Mouse (Mus musculus) thymus, adult 2 months (tissue): ENCODE measurements at regions not wholly inside any gene's neighbourhood (a gene's known extent, or its start where the extent isn't known, plus 50 kb on each side); places are given as distances from the start of the nearest gene placed in this dataset.

ENCODE experiments used
- DNase-seq: peaks from one replicate; pipeline ENCODE4 v3.0.0; 2021
- H3K27ac ChIP-seq: fragments of 200-500 bp; 2 replicates; pipeline ENCODE4 v1.5.1; 2012; ENCODE audit warnings: low read length, control low read depth; ENCODE audit not compliant: control insufficient read depth, insufficient read depth
- H3K27me3 ChIP-seq: fragments of 200-500 bp; 2 replicates; pipeline ENCODE4 v1.6.1; 2012; ENCODE audit warnings: mild to moderate bottlenecking, low read length, moderate library complexity, mixed read lengths; ENCODE audit not compliant: control insufficient read depth, insufficient read depth
- H3K36me3 ChIP-seq: fragments of 200-500 bp; 2 replicates; pipeline ENCODE4 v1.6.1; 2012; ENCODE audit warnings: mild to moderate bottlenecking, low read length, moderate library complexity; ENCODE audit not compliant: control insufficient read depth, insufficient read depth
- H3K4me1 ChIP-seq: fragments of 200-500 bp; replicated peaks from 2 replicates; pipeline ENCODE4 v1.6.1; 2012; ENCODE audit warnings: low read length; ENCODE audit not compliant: control insufficient read depth, insufficient read depth
- H3K4me3 ChIP-seq: fragments of 200-500 bp; 2 replicates; pipeline ENCODE4 v1.5.1; 2012; ENCODE audit warnings: mild to moderate bottlenecking, low read length, control low read depth, moderate library complexity; ENCODE audit not compliant: control insufficient read depth, insufficient read depth
- CTCF ChIP-seq: fragments of 200-500 bp; IDR thresholded peaks from 2 replicates; pipeline ENCODE4 v1.5.1; 2012; ENCODE audit warnings: mild to moderate bottlenecking, control low read depth, low read length, moderate library complexity, borderline replicate concordance; ENCODE audit not compliant: control insufficient read depth, poor library complexity, insufficient read depth; ENCODE audit errors: extremely low read depth
- POLR2A ChIP-seq: fragments of 200-500 bp; IDR thresholded peaks from 2 replicates; pipeline ENCODE4 v1.6.1; 2012; ENCODE audit warnings: mild to moderate bottlenecking, low read length, control low read depth, moderate library complexity; ENCODE audit not compliant: control insufficient read depth, poor library complexity, insufficient read depth; ENCODE audit errors: extremely low read depth
- WGBS: fragments of 180-500 bp; shearing (Covaris S2); methylation state at CpG from one replicate; pipeline ENCODE4 v1.1.7; 2018; 5-methylcytosine and 5-hydroxymethylcytosine counted together

DNA sequence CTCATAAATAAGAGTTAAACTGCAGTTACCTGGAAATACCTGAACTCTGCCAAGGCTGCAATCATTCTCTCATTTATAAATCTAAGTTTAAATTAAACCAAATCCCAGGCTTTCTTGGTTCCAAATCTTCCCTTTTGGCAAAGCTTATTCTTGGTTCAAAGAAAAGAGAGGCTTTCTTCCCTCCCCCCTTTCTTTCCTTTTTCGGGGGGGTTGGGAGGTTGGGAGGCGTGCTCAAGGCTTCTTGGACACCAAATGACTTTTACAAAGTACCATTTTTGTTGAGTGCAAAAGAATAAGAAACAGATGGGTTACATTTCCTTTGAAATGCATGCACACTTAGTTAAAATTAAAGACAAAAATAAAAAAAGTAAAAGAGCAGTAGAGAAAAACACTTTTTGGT is 105.4 kb upstream of the Mroh9 start:
- no peak for DNase-seq
- no peaks in the 10 kb centered on the region for H3K4me1 ChIP-seq
- 67% methylated on average over 2 of the region's 2 CpGs for WGBS
- TF ChIP-seq POLR2A (no peak), CTCF (no peak)
- H3K36me3 ChIP-seq, result no peaks in the 10 kb centered on the region
- H3K4me3 ChIP-seq, result no peak overlapping the region
- no peaks in the 10 kb centered on the region for H3K27me3 ChIP-seq
- H3K27ac ChIP-seq, result no peak overlapping the region

GRCm38 (mm10) chr1:163181851-163182250 is 96.4 kb upstream of the Mroh9 start:
- Histone ChIP-seq H3K36me3 (no peaks in the 10 kb centered on the region), H3K27ac (no peak overlapping the region), H3K27me3 (no peaks in the 10 kb centered on the region), H3K4me1 (no peaks in the 10 kb centered on the region), H3K4me3 (no peak overlapping the region)
- TF ChIP-seq CTCF, result no peak
- TF ChIP-seq POLR2A, result no peak
- no peak for DNase-seq
- WGBS, result 42% methylated on average over 2 of the region's 2 CpGs

DNA sequence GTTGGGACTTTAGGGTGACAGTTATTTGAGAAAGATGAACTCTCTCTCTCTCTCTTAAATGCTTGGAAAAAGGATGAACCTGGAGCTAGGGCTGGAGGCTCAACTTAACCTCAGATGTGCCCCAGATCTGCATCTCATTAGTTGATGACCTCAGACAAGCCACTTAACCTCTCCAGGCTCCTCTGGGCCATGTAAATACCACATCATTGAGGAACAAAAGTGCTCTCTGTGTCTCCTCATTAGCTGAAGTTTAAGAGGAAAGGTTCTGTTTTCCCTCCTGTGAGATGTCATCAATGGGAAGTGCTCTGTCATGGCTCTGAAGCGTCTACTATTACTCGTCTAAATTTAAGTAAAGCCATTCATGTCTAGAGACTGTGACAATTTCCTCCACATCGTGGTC is 91.5 kb upstream of the Mroh9 start:
- 62% methylated on average over 3 of the region's 3 CpGs for WGBS
- TF ChIP-seq POLR2A (no peak), CTCF (no peak)
- H3K27me3 ChIP-seq, result no peaks in the 10 kb centered on the region

DNA sequence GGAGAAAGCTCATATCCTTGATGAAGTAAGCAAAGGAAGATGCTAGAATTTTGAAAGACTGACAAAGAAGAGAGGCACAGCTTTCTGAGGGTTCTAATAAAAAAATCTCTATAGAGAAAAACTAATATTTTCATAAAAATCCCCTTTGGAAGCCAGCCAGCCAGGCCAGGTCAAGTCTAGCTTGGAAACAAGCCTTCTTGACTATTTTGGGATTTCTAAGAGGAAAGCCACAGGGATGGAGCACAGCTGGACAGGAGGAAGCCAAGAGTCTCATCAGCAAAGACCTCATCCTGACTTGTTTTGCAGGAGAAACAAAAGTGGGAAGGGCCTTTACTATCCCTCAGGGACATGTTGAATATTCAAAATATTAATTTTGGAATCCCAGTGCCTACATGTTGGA is 81.6 kb upstream of the Mroh9 start:
- H3K4me3 ChIP-seq, result no peak overlapping the region
- no peaks in the 10 kb centered on the region for H3K36me3 ChIP-seq
- no peak for DNase-seq
- H3K4me1 ChIP-seq, result no peaks in the 10 kb centered on the region
- H3K27me3 ChIP-seq, result no peaks in the 10 kb centered on the region
- no peak overlapping the region for H3K27ac ChIP-seq
- TF ChIP-seq POLR2A, result no peak
- TF ChIP-seq CTCF, result no peak

More for the DNA sequence above, 91.5 kb upstream of the Mroh9 start:
- H3K36me3 ChIP-seq, result no peaks in the 10 kb centered on the region
- H3K4me1 ChIP-seq, result no peaks in the 10 kb centered on the region
- DNase-seq, result no peak
- no peak overlapping the region for H3K27ac ChIP-seq
- no peak overlapping the region for H3K4me3 ChIP-seq

GRCm38 (mm10) chr1:163163636-163164035 is 78.2 kb upstream of the Mroh9 start:
- Histone ChIP-seq H3K36me3 (no peaks in the 10 kb centered on the region), H3K4me1 (no peaks in the 10 kb centered on the region), H3K27me3 (no peaks in the 10 kb centered on the region), H3K27ac (no peak overlapping the region), H3K4me3 (no peak overlapping the region)
- WGBS, result 85% methylated on average over 2 of the region's 2 CpGs
- DNase-seq, result no peak
- TF ChIP-seq CTCF (no peak), POLR2A (no peak)

DNA sequence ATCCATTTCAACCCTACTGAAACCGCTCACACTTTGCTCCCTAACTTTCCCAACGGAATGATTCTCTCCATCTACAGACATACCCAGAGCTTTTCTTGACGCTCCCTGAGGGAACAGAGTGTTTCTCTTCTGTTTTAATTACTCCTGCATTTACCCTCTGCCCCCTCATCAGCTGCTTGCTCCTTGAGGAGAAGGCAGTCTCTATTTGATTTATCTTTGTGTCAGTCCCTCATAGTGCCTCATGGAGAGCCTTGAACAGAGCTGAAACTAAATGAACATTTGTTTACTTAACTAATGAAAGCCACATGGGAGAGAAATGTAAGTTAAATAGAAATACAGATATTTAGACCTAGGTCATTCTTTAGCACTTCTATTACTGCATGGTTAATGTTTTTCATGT is 74.4 kb upstream of the Mroh9 start:
- no peaks in the 10 kb centered on the region for H3K27me3 ChIP-seq
- 93% methylated on average over 3 of the region's 3 CpGs for WGBS
- DNase-seq, result no peak
- no peak overlapping the region for H3K4me3 ChIP-seq
- no peaks in the 10 kb centered on the region for H3K4me1 ChIP-seq
- no peak overlapping the region for H3K27ac ChIP-seq
- H3K36me3 ChIP-seq, result no peaks in the 10 kb centered on the region
- no peak for TF ChIP-seq POLR2A

- H3K27ac ChIP-seq, result no peak overlapping the region
- TF ChIP-seq POLR2A (no peak), CTCF (no peak)
- 87% methylated on average over 5 of the region's 5 CpGs for WGBS
- no peaks in the 10 kb centered on the region for H3K4me1 ChIP-seq
- DNase-seq, result no peak
- no peaks in the 10 kb centered on the region for H3K27me3 ChIP-seq
- no peaks in the 10 kb centered on the region for H3K36me3 ChIP-seq
- H3K4me3 ChIP-seq, result no peak overlapping the region
Observed at GRCm38 (mm10) chr1:163158491-163158890, 73.0 kb upstream of the Mroh9 start.
